Mouse (Mus musculus): ENCODE measurements around the gene Dnah1. TPM values are rescaled to one million over a fixed set of nuclear protein-coding genes. Genes with fewer than 3 reads are reported as not detected.

Dnah1 gene
- polyA plus RNA-seq, 2 experiments: 0.13 to 0.14 TPM

GRCm38 (mm10) chr14:31217666-31218065, 106.0 kb downstream of the Dnah1 start, which contains the start of gene Sema3g:
Gene Sema3g, plus strand, starts transcription at chr14:31217860.
- ATAC-seq (ENCODE audit: insufficient read depth) (0 out of 2 replicates have a peak, but pooled peaks have one; percentile 17), DNase-seq (ENCODE audit: low read depth in 3 of 3, low spot score in 3 of 3) (no peak)
- Histone ChIP-seq H3K9me3 (ENCODE audit: control insufficient read depth, low read length) (no peaks in the 10 kb centered on the region), H3K27me3 (ENCODE audit: control insufficient read depth, insufficient read depth, low read length) (no peaks in the 10 kb centered on the region), H3K4me3 (ENCODE audit: insufficient read depth in 1 of 2, low read depth in 2 of 2, low read length in 2 of 2) (no peak within 1 kb of the TSS), H3K4me2 (ENCODE audit: low read depth) (no peak within 1 kb of the TSS), H3K9ac (replicated peaks) (no peak within 1 kb of the TSS), H3K36me3 (replicated peaks; ENCODE audit: control insufficient read depth, insufficient read depth, low read depth) (no peaks in the 10 kb centered on the region), H3K27ac (no peak within 1 kb of the TSS), H3K4me1 (replicated peaks; ENCODE audit: control insufficient read depth in 2 of 2, insufficient read depth in 2 of 2, low read length in 1 of 2) (peaks cover 0 to 5% of the 10 kb centered on the region in 2 experiments; a peak in 1 of 4 replicates)
- WGBS (ENCODE audit: insufficient replicate concordance): 8% methylated on average over 10 of the region's 11 CpGs
- TF ChIP-seq CTCF (IDR thresholded peaks at IDR 0.05; ENCODE audit: low read depth) (peak; percentile 80), EP300 (IDR thresholded peaks at IDR 0.05; ENCODE audit: low read depth) (no peak)

DNA sequence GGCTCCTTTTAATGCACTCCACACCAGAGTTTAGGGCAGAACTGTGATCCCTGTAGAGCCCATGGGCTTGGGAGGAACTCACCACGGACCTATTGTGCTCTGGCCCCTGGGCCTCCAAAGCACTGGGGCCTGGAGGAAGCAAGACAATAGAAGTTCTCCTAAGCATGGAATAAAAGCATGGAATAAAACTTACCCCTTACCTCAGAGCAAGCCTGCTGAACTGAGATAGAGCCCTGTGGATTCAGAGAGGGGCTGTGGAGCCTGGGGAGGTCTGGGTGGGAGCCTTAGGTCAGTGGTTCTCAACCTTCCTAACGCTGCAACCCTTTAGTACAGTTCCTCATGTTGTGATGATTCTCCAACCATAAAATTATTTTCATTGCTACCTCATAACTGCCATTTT, 106.8 kb downstream of the Dnah1 start, which contains the start of gene Nisch:
Gene Nisch (minus strand): TSS at position 101 of the 400 bp plus-strand sequence.
- Histone ChIP-seq H3K4me1 (replicated peaks; ENCODE audit: control insufficient read depth in 2 of 2, insufficient read depth in 2 of 2, low read length in 1 of 2) (peaks cover 0 to 5% of the 10 kb centered on the region in 2 experiments; a peak in 2 of 4 replicates), H3K4me3 (ENCODE audit: insufficient read depth in 1 of 2, low read depth in 2 of 2, low read length in 2 of 2) (no peak within 1 kb of the TSS), H3K27ac (no peak within 1 kb of the TSS), H3K36me3 (replicated peaks; ENCODE audit: control insufficient read depth, insufficient read depth, low read depth) (no peaks in the 10 kb centered on the region), H3K9ac (replicated peaks) (no peak within 1 kb of the TSS), H3K4me2 (ENCODE audit: low read depth) (no peak within 1 kb of the TSS), H3K27me3 (ENCODE audit: control insufficient read depth, insufficient read depth, low read length) (no peaks in the 10 kb centered on the region), H3K9me3 (ENCODE audit: control insufficient read depth, low read length) (no peaks in the 10 kb centered on the region)
- ATAC-seq (ENCODE audit: insufficient read depth): no peak
- 47% methylated on average over 2 of the region's 2 CpGs for WGBS (ENCODE audit: insufficient replicate concordance)
- DNase-seq (ENCODE audit: low read depth in 3 of 3, low spot score in 3 of 3): no peak
- TF ChIP-seq CTCF (IDR thresholded peaks at IDR 0.05; ENCODE audit: low read depth) (no peak), EP300 (IDR thresholded peaks at IDR 0.05; ENCODE audit: low read depth) (no peak)

DNA sequence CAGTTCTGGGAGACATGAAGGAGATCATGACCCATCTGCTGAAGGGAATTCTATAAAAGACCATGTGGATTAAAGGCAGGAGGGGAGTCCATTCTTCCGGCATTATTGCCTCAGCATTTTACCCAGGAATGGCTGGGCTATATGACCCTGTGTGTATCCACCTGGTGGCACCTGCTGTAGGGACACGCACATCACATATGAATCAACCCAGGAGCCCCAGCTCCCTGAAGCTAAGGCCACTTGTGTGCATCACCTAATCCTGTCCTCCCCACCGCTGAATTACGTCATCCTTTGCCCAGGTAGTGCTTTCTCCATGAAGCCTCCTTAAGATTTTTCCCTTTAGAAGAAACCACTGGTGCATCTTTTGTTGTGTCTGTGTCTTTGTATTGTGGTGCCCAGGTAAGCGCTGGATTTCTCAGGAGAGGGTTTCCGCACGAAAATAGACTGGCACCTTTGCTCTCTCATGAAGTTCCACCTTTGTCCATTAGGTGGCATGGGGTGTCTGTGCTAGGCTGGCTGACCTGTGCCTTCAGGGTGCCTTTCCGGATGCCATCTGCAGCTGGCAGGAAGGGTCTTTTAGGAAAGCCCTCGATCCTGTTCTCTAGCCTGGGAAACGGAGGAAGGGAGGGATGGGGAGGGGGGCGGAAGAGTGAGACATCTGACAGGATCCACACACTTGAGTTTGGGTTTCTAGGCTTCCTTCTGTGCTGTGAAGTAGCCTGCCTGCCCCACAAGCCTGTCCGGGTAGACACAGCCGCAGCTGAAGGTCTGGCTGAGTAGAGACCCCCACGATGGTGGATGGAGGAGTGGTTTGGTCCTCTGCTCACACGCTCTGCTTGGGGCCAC, 108.3 kb downstream of the Dnah1 start:
- Histone ChIP-seq H3K4me1 (replicated peaks; ENCODE audit: control insufficient read depth in 2 of 2, insufficient read depth in 2 of 2, low read length in 1 of 2) (peaks cover 0 to 8% of the 10 kb centered on the region in 2 experiments; a peak in 2 of 4 replicates), H3K9me3 (ENCODE audit: control insufficient read depth, low read length) (no peaks in the 10 kb centered on the region), H3K4me3 (ENCODE audit: insufficient read depth in 1 of 2, low read depth in 2 of 2, low read length in 2 of 2) (no peak overlapping the region), H3K36me3 (replicated peaks; ENCODE audit: control insufficient read depth, insufficient read depth, low read depth) (no peaks in the 10 kb centered on the region), H3K27me3 (ENCODE audit: control insufficient read depth, insufficient read depth, low read length) (no peaks in the 10 kb centered on the region), H3K27ac (no peak overlapping the region), H3K4me2 (ENCODE audit: low read depth) (no peak overlapping the region), H3K9ac (replicated peaks) (no peak overlapping the region)
- WGBS (ENCODE audit: insufficient replicate concordance): 26% methylated on average over 15 of the region's 15 CpGs
- DNase-seq (ENCODE audit: low read depth in 3 of 3, low spot score in 3 of 3): no peak
- TF ChIP-seq EP300 (IDR thresholded peaks at IDR 0.05; ENCODE audit: low read depth) (no peak), CTCF (IDR thresholded peaks at IDR 0.05; ENCODE audit: low read depth) (peak; percentile 95)
- no peak for ATAC-seq (ENCODE audit: insufficient read depth)

DNA sequence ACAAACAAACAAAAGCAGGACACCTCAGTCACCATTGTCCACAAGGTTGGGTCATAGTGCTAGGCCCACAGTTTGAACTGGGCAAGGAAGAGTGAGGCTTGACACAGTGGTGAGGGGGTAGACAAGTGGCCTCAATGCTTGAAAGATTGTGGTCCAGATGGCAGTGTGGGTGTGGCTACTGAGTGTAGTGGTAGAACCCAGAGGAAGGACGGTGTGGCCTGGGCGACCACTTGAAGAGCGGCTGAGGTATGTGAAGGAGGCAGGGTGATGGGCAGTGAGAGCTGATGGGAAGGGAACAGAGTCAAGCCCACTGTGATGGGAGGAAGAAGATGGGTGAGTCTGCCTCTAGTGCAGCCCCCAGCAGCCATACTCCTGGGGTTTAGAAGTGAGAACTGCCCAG, 109.0 kb downstream of the Dnah1 start:
- H3K36me3 ChIP-seq (replicated peaks; ENCODE audit: control insufficient read depth, insufficient read depth, low read depth): no peaks in the 10 kb centered on the region
- no peaks in the 10 kb centered on the region for H3K9me3 ChIP-seq (ENCODE audit: control insufficient read depth, low read length)
- DNase-seq (ENCODE audit: low read depth in 3 of 3, low spot score in 3 of 3) (no peak), ATAC-seq (ENCODE audit: insufficient read depth) (no peak)
- no peak overlapping the region for H3K9ac ChIP-seq (replicated peaks)
- no peaks in the 10 kb centered on the region for H3K27me3 ChIP-seq (ENCODE audit: control insufficient read depth, insufficient read depth, low read length)
- no peak overlapping the region for H3K4me2 ChIP-seq (ENCODE audit: low read depth)
- 44% methylated on average over 3 of the region's 3 CpGs for WGBS (ENCODE audit: insufficient replicate concordance)
- peaks cover 0 to 8% of the 10 kb centered on the region in 2 experiments; a peak in 2 of 4 replicates for H3K4me1 ChIP-seq (replicated peaks; ENCODE audit: control insufficient read depth in 2 of 2, insufficient read depth in 2 of 2, low read length in 1 of 2)
- no peak overlapping the region for H3K27ac ChIP-seq
- no peak overlapping the region for H3K4me3 ChIP-seq (ENCODE audit: insufficient read depth in 1 of 2, low read depth in 2 of 2, low read length in 2 of 2)
- TF ChIP-seq EP300 (IDR thresholded peaks at IDR 0.05; ENCODE audit: low read depth): no peak
- TF ChIP-seq CTCF (IDR thresholded peaks at IDR 0.05; ENCODE audit: low read depth): no peak

GRCm38 (mm10) chr14:31213868-31214267, 109.8 kb downstream of the Dnah1 start:
- DNase-seq (ENCODE audit: low read depth in 3 of 3, low spot score in 3 of 3) (no peak), ATAC-seq (ENCODE audit: insufficient read depth) (no peak)
- Histone ChIP-seq H3K9me3 (ENCODE audit: control insufficient read depth, low read length) (no peaks in the 10 kb centered on the region), H3K27me3 (ENCODE audit: control insufficient read depth, insufficient read depth, low read length) (no peaks in the 10 kb centered on the region), H3K36me3 (replicated peaks; ENCODE audit: control insufficient read depth, insufficient read depth, low read depth) (no peaks in the 10 kb centered on the region), H3K4me1 (replicated peaks; ENCODE audit: control insufficient read depth in 2 of 2, insufficient read depth in 2 of 2, low read length in 1 of 2) (peaks cover 0 to 8% of the 10 kb centered on the region in 2 experiments; a peak in 2 of 4 replicates), H3K9ac (replicated peaks) (no peak overlapping the region), H3K4me3 (ENCODE audit: insufficient read depth in 1 of 2, low read depth in 2 of 2, low read length in 2 of 2) (no peak overlapping the region), H3K4me2 (ENCODE audit: low read depth) (no peak overlapping the region), H3K27ac (no peak overlapping the region)
- WGBS (ENCODE audit: insufficient replicate concordance): 46% methylated on average over 8 of the region's 8 CpGs
- TF ChIP-seq EP300 (IDR thresholded peaks at IDR 0.05; ENCODE audit: low read depth) (no peak), CTCF (IDR thresholded peaks at IDR 0.05; ENCODE audit: low read depth) (no peak)
